Mouse (Mus musculus) limb, embryonic 13.5 days (tissue): ENCODE measurements around the gene 1110065P20Rik. TPM values are rescaled to one million over a fixed set of nuclear protein-coding genes. Genes with fewer than 3 reads are reported as not detected.

Experiments used
- ATAC-seq: fragments of 200-750 bp; cut with Nextera tagmentation; 2 replicates; pipeline ENCODE4 v1.8.0; 2017; ENCODE audit warnings: low read depth, moderate number of reproducible peaks, moderate TSS enrichment; ENCODE audit not compliant: low FRiP score
- H3K27ac ChIP-seq: fragments of 300-500 bp; sonication (generic); 2 replicates; pipeline ENCODE4 v1.5.1; 2015; ENCODE audit warnings: inconsistent platforms, mild to moderate bottlenecking, moderate library complexity
- H3K27me3 ChIP-seq: fragments of 300-500 bp; sonication (generic); 2 replicates; pipeline ENCODE4 v1.6.1; 2015; ENCODE audit warnings: mild to moderate bottlenecking, inconsistent platforms
- H3K36me3 ChIP-seq: fragments of 300-500 bp; sonication (generic); 2 replicates; pipeline ENCODE4 v1.6.1; 2015; ENCODE audit warnings: inconsistent platforms, mild to moderate bottlenecking, moderate library complexity
- H3K4me1 ChIP-seq: fragments of 300-500 bp; sonication (generic); 2 replicates; pipeline ENCODE4 v1.6.1; 2015; ENCODE audit warnings: inconsistent platforms
- H3K4me2 ChIP-seq: fragments of 300-500 bp; sonication (generic); replicated peaks from 2 replicates; pipeline ENCODE4 v1.6.1; 2015; ENCODE audit warnings: inconsistent platforms, mild to moderate bottlenecking, moderate library complexity
- H3K4me3 ChIP-seq: fragments of 300-500 bp; sonication (generic); 2 replicates; pipeline ENCODE4 v1.5.1; 2015; ENCODE audit warnings: moderate library complexity, mild to moderate bottlenecking, inconsistent platforms
- H3K9ac ChIP-seq: fragments of 300-500 bp; sonication (generic); 2 replicates; pipeline ENCODE4 v1.6.1; 2015; ENCODE audit warnings: mild to moderate bottlenecking, inconsistent platforms
- H3K9me3 ChIP-seq: fragments of 300-500 bp; sonication (generic); 2 replicates; pipeline ENCODE4 v1.6.1; 2016; ENCODE audit warnings: inconsistent platforms
- WGBS: fragments of 180-500 bp; shearing (Covaris S2); methylation state at CpG from one replicate; pipeline ENCODE4 v1.1.7; 2015; 5-methylcytosine and 5-hydroxymethylcytosine counted together
- polyA plus RNA-seq: library from polyadenylated mRNA; unstranded; fragments of >200 nt; fragmentation: Nextera tagmentation; extraction: Ambion mirVana; gene quantifications from 2 replicates; pipeline ENCODE4 v1.2.1, GENCODE M21; 2015

1110065P20Rik gene
- polyA plus RNA-seq, 1 experiment from 2014 or later, result 56.9 TPM

- Histone ChIP-seq H3K36me3 (peaks cover 68% of the 10 kb centered on the region), H3K27me3 (no peaks in the 10 kb centered on the region), H3K4me2 (no peak overlapping the region), H3K9me3 (no peaks in the 10 kb centered on the region), H3K9ac (no peak overlapping the region), H3K4me3 (no peak overlapping the region), H3K4me1 (no peaks in the 10 kb centered on the region), H3K27ac (no peak overlapping the region)
- ATAC-seq, result no peak
- 97% methylated on average over 10 of the region's 10 CpGs for WGBS
Measured at GRCm38 (mm10) chr4:124832796-124833195, 18.2 kb downstream of the 1110065P20Rik start.

DNA sequence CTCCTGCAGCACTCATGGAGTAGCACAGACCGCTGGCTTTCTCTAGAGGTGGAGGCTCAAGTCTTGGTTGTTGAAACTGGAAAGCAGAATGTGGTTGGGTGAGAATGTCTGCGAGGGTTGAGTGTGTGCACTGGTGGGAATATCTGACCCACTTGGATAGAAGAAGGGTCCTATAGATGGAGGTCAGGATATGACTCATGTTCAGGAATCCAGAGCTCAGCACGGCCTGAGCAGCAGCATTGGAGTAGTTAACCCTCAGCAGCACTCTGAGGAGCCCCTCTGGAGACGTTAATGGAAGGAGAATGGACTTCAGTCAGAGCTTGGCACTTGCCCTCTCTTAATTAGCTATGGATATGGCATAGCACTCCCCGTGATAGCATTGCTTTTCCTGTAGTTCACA, 21.3 kb downstream of the 1110065P20Rik start:
- peaks cover 80% of the 10 kb centered on the region for H3K36me3 ChIP-seq
- no peaks in the 10 kb centered on the region for H3K4me1 ChIP-seq
- whole genome bisulfite sequencing, result 81% methylated on average over 5 of the region's 5 CpGs
- no peak overlapping the region for H3K9ac ChIP-seq
- H3K9me3 ChIP-seq, result no peaks in the 10 kb centered on the region
- no peaks in the 10 kb centered on the region for H3K27me3 ChIP-seq
- ATAC-seq, result no peak
- no peak overlapping the region for H3K4me3 ChIP-seq
- H3K27ac ChIP-seq, result no peak overlapping the region
- H3K4me2 ChIP-seq, result no peak overlapping the region

DNA sequence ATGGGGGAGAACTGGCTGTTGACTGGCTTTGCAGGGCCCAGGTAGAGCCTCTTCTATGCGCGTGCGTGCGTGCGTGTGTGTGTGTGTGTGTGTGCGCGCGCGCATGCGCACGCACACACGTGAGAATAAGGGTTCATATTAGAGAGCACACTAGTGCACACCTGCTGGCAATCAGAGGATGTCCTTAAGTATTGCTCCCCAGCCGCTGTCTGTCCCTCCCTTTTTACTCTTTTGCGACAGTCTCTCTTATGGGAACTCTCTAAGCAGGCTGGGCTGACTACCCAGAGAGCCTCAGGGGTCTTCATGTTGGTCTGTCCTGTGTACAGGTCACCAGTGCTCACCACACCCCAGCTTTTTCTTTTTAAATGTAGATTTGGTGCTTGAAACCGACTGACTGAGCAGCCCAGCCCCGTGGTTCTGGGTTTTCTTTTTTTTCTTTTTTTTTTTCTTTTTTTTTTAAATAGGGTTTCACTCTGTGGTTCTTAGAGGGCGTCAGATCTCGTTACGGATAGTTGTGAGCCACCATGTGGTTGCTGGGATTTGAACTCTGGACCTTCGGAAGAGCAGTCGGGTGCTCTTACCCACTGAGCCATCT, 25.5 kb downstream of the 1110065P20Rik start:
- Histone ChIP-seq H3K9ac (no peak overlapping the region), H3K4me1 (no peaks in the 10 kb centered on the region), H3K4me2 (no peak overlapping the region), H3K9me3 (no peaks in the 10 kb centered on the region), H3K36me3 (peaks cover 86% of the 10 kb centered on the region), H3K4me3 (no peak overlapping the region), H3K27ac (no peak overlapping the region), H3K27me3 (no peaks in the 10 kb centered on the region)
- no peak for ATAC-seq
- 96% methylated on average over 21 of the region's 21 CpGs for WGBS

DNA sequence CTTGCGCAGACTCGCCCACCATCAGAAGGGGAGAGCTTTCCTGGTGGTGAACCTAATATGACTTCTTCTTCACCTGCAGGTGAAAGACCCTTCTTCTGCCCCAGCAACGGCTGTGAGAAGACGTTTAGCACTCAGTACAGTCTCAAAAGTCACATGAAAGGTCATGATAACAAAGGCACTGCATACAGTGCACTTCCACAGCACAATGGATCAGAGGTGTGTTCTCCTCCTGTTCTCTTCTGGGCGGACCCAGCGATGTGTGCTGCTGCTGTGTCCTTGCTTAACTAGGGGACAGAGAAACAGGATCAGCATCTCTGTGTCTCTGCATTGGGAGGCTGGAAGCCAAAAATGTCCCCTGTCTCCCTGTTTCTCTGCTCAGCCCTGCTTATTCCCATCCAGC, 26.0 kb downstream of the 1110065P20Rik start:
- Histone ChIP-seq H3K9me3 (no peaks in the 10 kb centered on the region), H3K9ac (no peak overlapping the region), H3K27ac (no peak overlapping the region), H3K4me2 (no peak overlapping the region), H3K4me1 (no peaks in the 10 kb centered on the region), H3K4me3 (no peak overlapping the region), H3K27me3 (no peaks in the 10 kb centered on the region), H3K36me3 (peaks cover 86% of the 10 kb centered on the region)
- no peak for ATAC-seq
- 91% methylated on average over 6 of the region's 6 CpGs for WGBS

DNA sequence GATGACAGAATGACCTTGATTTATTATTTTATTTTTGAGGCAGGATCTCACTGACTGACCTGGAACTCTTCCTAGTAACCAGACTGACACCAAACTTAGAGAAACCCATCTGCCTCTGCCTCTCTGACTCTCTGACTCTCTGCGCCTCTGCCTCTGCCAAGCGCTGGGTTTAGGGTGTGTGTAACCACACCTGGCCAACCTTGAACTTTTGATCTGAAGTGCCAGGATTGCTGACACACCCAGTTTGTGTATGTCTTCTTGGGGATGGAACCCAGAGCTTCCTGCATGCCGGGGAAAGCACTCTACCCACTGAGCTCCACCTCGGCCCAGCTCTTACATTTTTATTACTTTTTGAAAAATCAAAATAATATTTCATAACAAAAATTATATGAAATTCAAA, 32.2 kb downstream of the 1110065P20Rik start:
- Histone ChIP-seq H3K4me1 (no peaks in the 10 kb centered on the region), H3K27ac (no peak overlapping the region), H3K4me3 (no peak overlapping the region), H3K4me2 (no peak overlapping the region), H3K36me3 (peaks cover 46% of the 10 kb centered on the region), H3K9me3 (no peaks in the 10 kb centered on the region), H3K9ac (no peak overlapping the region), H3K27me3 (no peaks in the 10 kb centered on the region)
- 94% methylated on average over 4 of the region's 4 CpGs for WGBS
- no peak for ATAC-seq

- no peaks in the 10 kb centered on the region for H3K27me3 ChIP-seq
- 30% methylated on average over 6 of the region's 6 CpGs for WGBS
- H3K4me2 ChIP-seq, result no peak overlapping the region
- ATAC-seq, result no peak
- no peak overlapping the region for H3K4me3 ChIP-seq
- no peak overlapping the region for H3K9ac ChIP-seq
- H3K36me3 ChIP-seq, result peaks cover 39% of the 10 kb centered on the region
- no peaks in the 10 kb centered on the region for H3K9me3 ChIP-seq
- no peaks in the 10 kb centered on the region for H3K4me1 ChIP-seq
- no peak overlapping the region for H3K27ac ChIP-seq
Measured at GRCm38 (mm10) chr4:124817803-124818202, 33.2 kb downstream of the 1110065P20Rik start.

- no peaks in the 10 kb centered on the region for H3K4me1 ChIP-seq
- H3K27me3 ChIP-seq, result no peaks in the 10 kb centered on the region
- ATAC-seq, result no peak
- H3K9me3 ChIP-seq, result no peaks in the 10 kb centered on the region
- no peak overlapping the region for H3K4me2 ChIP-seq
- H3K27ac ChIP-seq, result no peak overlapping the region
- H3K9ac ChIP-seq, result no peak overlapping the region
- WGBS, result 95% methylated on average over 11 of the region's 11 CpGs
- H3K36me3 ChIP-seq, result peaks cover 36% of the 10 kb centered on the region
- H3K4me3 ChIP-seq, result no peak overlapping the region
Measured at GRCm38 (mm10) chr4:124815901-124816300, 35.1 kb downstream of the 1110065P20Rik start.

- H3K9me3 ChIP-seq, result no peaks in the 10 kb centered on the region
- no peaks in the 10 kb centered on the region for H3K27me3 ChIP-seq
- no peak for ATAC-seq
- no peaks in the 10 kb centered on the region for H3K4me1 ChIP-seq
- H3K9ac ChIP-seq, result peak overlapping the region; percentile 25; the same call in 1 of the 2 replicates
- no peak overlapping the region for H3K27ac ChIP-seq
- H3K4me3 ChIP-seq, result no peak overlapping the region
- no peak overlapping the region for H3K4me2 ChIP-seq
- 81% methylated on average over 9 of the region's 9 CpGs for WGBS
- peaks cover 50% of the 10 kb centered on the region for H3K36me3 ChIP-seq
Measured at GRCm38 (mm10) chr4:124811347-124811975, 39.5 kb downstream of the 1110065P20Rik start.

- peaks cover 57% of the 10 kb centered on the region for H3K36me3 ChIP-seq
Measured at GRCm38 (mm10) chr4:124810056-124810455, 40.9 kb downstream of the 1110065P20Rik start.

DNA sequence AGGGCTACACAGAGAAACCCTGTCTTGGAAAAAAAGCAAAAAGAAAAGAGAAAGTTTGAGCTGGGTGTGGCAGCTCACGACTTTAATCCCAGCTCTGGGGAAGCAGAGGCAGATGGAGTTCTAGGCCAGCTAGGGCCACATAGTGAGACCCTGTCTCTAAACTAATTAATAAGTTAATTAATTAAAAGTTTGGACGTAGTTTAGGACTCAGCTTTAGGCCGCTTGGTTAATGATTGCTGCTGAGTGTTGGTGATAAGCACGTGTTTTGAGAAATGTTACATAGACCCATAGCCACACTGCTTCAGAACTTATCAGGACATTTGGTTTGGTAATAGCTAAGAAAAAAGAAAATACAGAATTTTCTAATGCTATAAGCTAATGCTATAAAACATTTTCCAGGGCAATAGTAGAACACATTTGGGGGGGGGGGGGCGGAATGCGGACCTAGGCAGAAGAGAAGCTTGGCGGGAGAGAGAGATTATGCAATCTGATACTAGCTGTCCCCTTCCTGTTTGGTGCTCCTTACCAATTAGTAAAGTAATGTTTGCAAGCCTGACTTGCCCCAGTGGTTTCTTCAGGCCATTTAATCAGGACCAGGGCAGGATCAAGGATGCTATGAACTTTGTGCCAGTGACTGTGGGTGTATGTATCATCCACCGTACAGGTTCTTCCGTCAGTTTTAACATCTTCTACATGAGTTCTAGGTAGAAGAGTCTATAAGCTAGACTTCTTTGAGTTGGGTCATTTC, 41.7 kb downstream of the 1110065P20Rik start:
- Histone ChIP-seq H3K4me3 (no peak overlapping the region), H3K27ac (no peak overlapping the region), H3K4me2 (no peak overlapping the region), H3K4me1 (no peaks in the 10 kb centered on the region), H3K9me3 (no peaks in the 10 kb centered on the region), H3K27me3 (no peaks in the 10 kb centered on the region), H3K9ac (no peak overlapping the region), H3K36me3 (peaks cover 65% of the 10 kb centered on the region)
- 85% methylated on average over 9 of the region's 9 CpGs for WGBS
- ATAC-seq, result no peak

More at GRCm38 (mm10) chr4:124810056-124810455, 40.9 kb downstream of the 1110065P20Rik start:
- ATAC-seq, result no peak
- WGBS, result 83% methylated on average over 7 of the region's 7 CpGs
- no peak overlapping the region for H3K4me2 ChIP-seq
- H3K4me1 ChIP-seq, result no peaks in the 10 kb centered on the region
- H3K9me3 ChIP-seq, result no peaks in the 10 kb centered on the region
- H3K27me3 ChIP-seq, result no peaks in the 10 kb centered on the region
- no peak overlapping the region for H3K27ac ChIP-seq
- no peak overlapping the region for H3K9ac ChIP-seq
- no peak overlapping the region for H3K4me3 ChIP-seq

- H3K4me2 ChIP-seq, result no peak overlapping the region
- no peak overlapping the region for H3K9ac ChIP-seq
- 88% methylated on average over 5 of the region's 5 CpGs for WGBS
- no peak for ATAC-seq
- H3K27me3 ChIP-seq, result no peaks in the 10 kb centered on the region
- no peak overlapping the region for H3K27ac ChIP-seq
- H3K36me3 ChIP-seq, result peaks cover 66% of the 10 kb centered on the region
- H3K4me3 ChIP-seq, result no peak overlapping the region
- H3K4me1 ChIP-seq, result peaks cover 2% of the 10 kb centered on the region
- no peaks in the 10 kb centered on the region for H3K9me3 ChIP-seq
Measured at GRCm38 (mm10) chr4:124808511-124808910, 42.5 kb downstream of the 1110065P20Rik start.

GRCm38 (mm10) chr4:124803406-124803805, 47.6 kb downstream of the 1110065P20Rik start:
- Histone ChIP-seq H3K4me2 (peak overlapping the region; percentile 86), H3K4me3 (peak overlapping the region; percentile 84), H3K9ac (peak overlapping the region; percentile 95; the same call in 1 of the 2 replicates), H3K4me1 (peaks cover 13% of the 10 kb centered on the region), H3K9me3 (no peaks in the 10 kb centered on the region), H3K36me3 (peaks cover 55% of the 10 kb centered on the region), H3K27me3 (no peaks in the 10 kb centered on the region), H3K27ac (no peak overlapping the region)
- 78% methylated on average over 6 of the region's 6 CpGs for WGBS
- ATAC-seq, result no peak
